Mouse (Mus musculus) ES-E14 (cell line): ENCODE measurements at regions not wholly inside any gene's neighbourhood (a gene's known extent, or its start where the extent isn't known, plus 50 kb on each side); places are given as distances from the start of the nearest gene placed in this dataset.

Experiments used
- CHD2 ChIP-seq: IDR thresholded peaks from 2 replicates; pipeline ENCODE4 v1.6.1; 2014; ENCODE audit warnings: mild to moderate bottlenecking, low read depth, low read length, inconsistent platforms
- HCFC1 ChIP-seq: IDR thresholded peaks from 2 replicates; pipeline ENCODE4 v1.6.1; 2012; ENCODE audit warnings: low read length, inconsistent platforms, borderline replicate concordance; ENCODE audit not compliant: insufficient read depth

- TF ChIP-seq HCFC1 (no peak), CHD2 (no peak)
Observed at GRCm38 (mm10) chr3:118036501-118036900, 167.8 kb upstream of the Snx7 start.
